Mouse (Mus musculus) spleen, adult 2 months (tissue): Measurements from ENCODE around the gene Imp4. TPM values are rescaled to one million over a fixed set of nuclear protein-coding genes. Genes with fewer than 3 reads are reported as not detected.

ENCODE experiments used
- DNase-seq, 2 experiments: peaks; one replicate each; pipeline versions ENCODE4 v3.0.0 to v3.0.0-alpha.2; 2012 to 2021; ENCODE audit warnings: low spot score in 2 of 2, low read depth in 1 of 2
- H3K27ac ChIP-seq: fragments of 200-500 bp; 2 replicates; pipeline ENCODE4 v1.5.1; 2012; ENCODE audit warnings: low read length, inconsistent platforms; ENCODE audit not compliant: insufficient read depth
- H3K27me3 ChIP-seq: fragments of 200-500 bp; 2 replicates; pipeline ENCODE4 v1.6.1; 2012; ENCODE audit warnings: mild to moderate bottlenecking, moderate library complexity, low read length, inconsistent platforms; ENCODE audit not compliant: control insufficient read depth, insufficient read depth
- H3K36me3 ChIP-seq: fragments of 200-500 bp; 2 replicates; pipeline ENCODE4 v1.6.1; 2012; ENCODE audit warnings: mild to moderate bottlenecking, low read length, inconsistent platforms; ENCODE audit not compliant: control insufficient read depth, insufficient read depth
- H3K4me1 ChIP-seq: fragments of 200-500 bp; 2 replicates; pipeline ENCODE4 v1.6.1; 2011; ENCODE audit warnings: inconsistent platforms; ENCODE audit not compliant: control insufficient read depth, insufficient read depth, insufficient read length
- H3K4me3 ChIP-seq: fragments of 200-500 bp; 2 replicates; pipeline ENCODE4 v1.5.1; 2011; ENCODE audit warnings: mild to moderate bottlenecking, inconsistent platforms; ENCODE audit not compliant: insufficient read depth, insufficient read length; ENCODE audit errors: extremely low read depth
- CTCF ChIP-seq: fragments of 200-500 bp; IDR thresholded peaks from 2 replicates; pipeline ENCODE4 v1.5.1; 2011; ENCODE audit warnings: mild to moderate bottlenecking, inconsistent platforms; ENCODE audit not compliant: insufficient read depth, insufficient read length, insufficient replicate concordance; ENCODE audit errors: extremely low read depth
- POLR2A ChIP-seq: fragments of 200-500 bp; IDR thresholded peaks from 2 replicates; pipeline ENCODE4 v1.6.1; 2011; ENCODE audit warnings: low read depth, low read length, inconsistent platforms
- WGBS: fragments of 180-500 bp; shearing (Covaris S2); methylation state at CpG from one replicate; pipeline ENCODE4 v1.1.7; 2018; 5-methylcytosine and 5-hydroxymethylcytosine counted together
- polyA plus RNA-seq: library from polyadenylated mRNA; depleted of rRNA; stranded (reverse); fragments of >200 nt; gene quantifications from 2 replicates; pipeline ENCODE4 v1.2.3, GENCODE M21; 2012; rRNA removed

The Imp4 gene
- 40.7 and 49.2 TPM in 2 replicates for polyA plus RNA-seq

- Histone ChIP-seq H3K4me1 (peaks cover 3% of the 10 kb centered on the region; the same call in 1 of the 2 replicates), H3K4me3 (peak within 1 kb of the TSS; percentile 78), H3K27ac (peak within 1 kb of the TSS; percentile 67), H3K36me3 (peaks cover 17% of the 10 kb centered on the region), H3K27me3 (no peaks in the 10 kb centered on the region)
- under 1% methylated on average over 48 of the region's 48 CpGs for WGBS
- TF ChIP-seq CTCF (no peak), POLR2A (peak; percentile 68)
- DNase-seq: peak; percentile 92 to 99
These were observed at the start of gene Imp4, which contains the start of gene Ccdc115 for GRCm38 (mm10) chr1:34439215-34439960. Gene Imp4 (plus strand): TSS chr1:34439851. Gene Ccdc115 (minus strand): TSS chr1:34439672.

GRCm38 (mm10) chr1:34396321-34396720 is 43.3 kb upstream of the Imp4 start:
- no peak for TF ChIP-seq CTCF
- no peak for TF ChIP-seq POLR2A
- H3K27ac ChIP-seq: no peak overlapping the region
- H3K27me3 ChIP-seq: no peaks in the 10 kb centered on the region
- no peaks in the 10 kb centered on the region for H3K36me3 ChIP-seq
- WGBS: 94% methylated on average over 4 of the region's 4 CpGs
- no peaks in the 10 kb centered on the region for H3K4me1 ChIP-seq
- H3K4me3 ChIP-seq: no peak overlapping the region
- no peak for DNase-seq

- no peaks in the 10 kb centered on the region for H3K27me3 ChIP-seq
- no peak for DNase-seq
- no peak overlapping the region for H3K4me3 ChIP-seq
- WGBS: 77% methylated on average over 11 of the region's 11 CpGs
- TF ChIP-seq POLR2A: no peak
- no peak for TF ChIP-seq CTCF
- H3K27ac ChIP-seq: no peak overlapping the region
- H3K36me3 ChIP-seq: no peaks in the 10 kb centered on the region
- H3K4me1 ChIP-seq: no peaks in the 10 kb centered on the region
These were observed 40.3 kb upstream of the Imp4 start for GRCm38 (mm10) chr1:34399182-34399953.

GRCm38 (mm10) chr1:34428466-34428865 is 11.2 kb upstream of the Imp4 start:
- TF ChIP-seq CTCF: no peak
- TF ChIP-seq POLR2A: no peak
- H3K4me3 ChIP-seq: no peak overlapping the region
- WGBS: 97% methylated on average over 2 of the region's 2 CpGs
- DNase-seq: no peak
- H3K36me3 ChIP-seq: no peaks in the 10 kb centered on the region
- H3K27ac ChIP-seq: no peak overlapping the region
- H3K4me1 ChIP-seq: no peaks in the 10 kb centered on the region
- no peaks in the 10 kb centered on the region for H3K27me3 ChIP-seq

GRCm38 (mm10) chr1:34429281-34429680 is 10.4 kb upstream of the Imp4 start:
- H3K27me3 ChIP-seq: no peaks in the 10 kb centered on the region
- WGBS: 93% methylated on average over 4 of the region's 4 CpGs
- H3K36me3 ChIP-seq: no peaks in the 10 kb centered on the region
- DNase-seq: no peak
- TF ChIP-seq CTCF: no peak
- H3K4me1 ChIP-seq: peaks cover 3% of the 10 kb centered on the region; the same call in 1 of the 2 replicates
- H3K27ac ChIP-seq: no peak overlapping the region
- H3K4me3 ChIP-seq: no peak overlapping the region

GRCm38 (mm10) chr1:34430981-34431380 is 8.7 kb upstream of the Imp4 start:
- no peak for DNase-seq
- no peak overlapping the region for H3K27ac ChIP-seq
- TF ChIP-seq POLR2A (no peak), CTCF (no peak)
- peaks cover 3% of the 10 kb centered on the region; the same call in 1 of the 2 replicates for H3K4me1 ChIP-seq
- 97% methylated on average over 3 of the region's 3 CpGs for WGBS
- no peaks in the 10 kb centered on the region for H3K36me3 ChIP-seq
- no peak overlapping the region for H3K4me3 ChIP-seq
- no peaks in the 10 kb centered on the region for H3K27me3 ChIP-seq

- TF ChIP-seq POLR2A: no peak
- no peak for TF ChIP-seq CTCF
- H3K36me3 ChIP-seq: no peaks in the 10 kb centered on the region
- peaks cover 3% of the 10 kb centered on the region; the same call in 1 of the 2 replicates for H3K4me1 ChIP-seq
- no peak for DNase-seq
- no peaks in the 10 kb centered on the region for H3K27me3 ChIP-seq
- no peak overlapping the region for H3K4me3 ChIP-seq
- WGBS: 94% methylated on average over 9 of the region's 9 CpGs
- no peak overlapping the region for H3K27ac ChIP-seq
These were observed 8.2 kb upstream of the Imp4 start for GRCm38 (mm10) chr1:34431431-34431830.
